Mouse (Mus musculus): ENCODE measurements at regions not wholly inside any gene's neighbourhood (a gene's known extent, or its start where the extent isn't known, plus 50 kb on each side); places are given as distances from the start of the nearest gene placed in this dataset.
"Not testable (repeated sequence)": the region's sequence is repeated elsewhere in the genome, so short reads cannot be mapped to it uniquely, and the experiment has no call there.

- not testable (repeated sequence) for H3K27me3 ChIP-seq (replicated peaks; ENCODE audit: control insufficient read depth, insufficient read depth, low read length); H3K9me3 ChIP-seq (ENCODE audit: control insufficient read depth, low read length); H3K9ac ChIP-seq (replicated peaks; ENCODE audit: low read depth, low read length); H3K36me3 ChIP-seq (ENCODE audit: control insufficient read depth, insufficient read depth); ATAC-seq; H3K4me3 ChIP-seq (replicated peaks; ENCODE audit: low read length); H3K4me2 ChIP-seq (ENCODE audit: low read length)
- 89% methylated on average over 2 of the region's 2 CpGs for WGBS
- H3K27ac ChIP-seq (ENCODE audit: low read length) = peak overlapping the region; percentile 79
- peaks cover 14% of the 10 kb centered on the region for H3K4me1 ChIP-seq (replicated peaks; ENCODE audit: control insufficient read depth, insufficient read depth, low read length)
Measured at GRCm38 (mm10) chr4:23982193-23982592, 514.1 kb upstream of the Mms22l start.

GRCm38 (mm10) chr4:23982790-23983451 lies 513.3 kb upstream of the Mms22l start:
- WGBS = 19% methylated on average over 13 of the region's 13 CpGs

DNA sequence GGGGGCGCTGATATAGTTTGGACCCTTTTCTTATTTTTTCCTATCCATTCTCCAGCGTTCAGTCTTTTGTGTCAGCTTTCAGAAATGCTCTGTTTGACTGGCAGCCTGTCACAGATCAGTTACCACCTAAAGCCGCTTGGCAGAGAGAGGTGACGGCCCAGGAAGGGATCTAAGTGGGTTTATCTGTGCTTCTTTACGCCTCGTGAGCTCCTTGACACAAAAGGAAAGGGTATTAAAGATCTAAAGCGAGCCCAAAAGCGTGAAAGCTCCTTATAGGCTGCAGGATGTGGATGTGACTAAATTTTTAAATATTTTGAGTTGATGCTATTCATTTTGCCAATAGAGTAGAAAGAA lies 512.8 kb upstream of the Mms22l start:
- Histone ChIP-seq H3K4me1 (replicated peaks; ENCODE audit: control insufficient read depth, insufficient read depth, low read length) (peaks cover 14% of the 10 kb centered on the region), H3K4me2 (ENCODE audit: low read length) (peak overlapping the region; percentile 43), H3K27me3 (replicated peaks; ENCODE audit: control insufficient read depth, insufficient read depth, low read length) (no peaks in the 10 kb centered on the region), H3K9ac (replicated peaks; ENCODE audit: low read depth, low read length) (peak overlapping the region; percentile 48), H3K4me3 (replicated peaks; ENCODE audit: low read length) (peak overlapping the region; percentile 21), H3K27ac (ENCODE audit: low read length) (peak overlapping the region; percentile 79), H3K9me3 (ENCODE audit: control insufficient read depth, low read length) (no peaks in the 10 kb centered on the region), H3K36me3 (ENCODE audit: control insufficient read depth, insufficient read depth) (no peaks in the 10 kb centered on the region)
- ATAC-seq = peak; percentile 86
- WGBS = 2% methylated on average over 8 of the region's 8 CpGs

More at GRCm38 (mm10) chr4:23982790-23983451, 513.3 kb upstream of the Mms22l start:
- peak overlapping the region; percentile 21 for H3K4me3 ChIP-seq (replicated peaks; ENCODE audit: low read length)
- peak overlapping the region; percentile 43 for H3K4me2 ChIP-seq (ENCODE audit: low read length)
- H3K27me3 ChIP-seq (replicated peaks; ENCODE audit: control insufficient read depth, insufficient read depth, low read length) = no peaks in the 10 kb centered on the region
- H3K4me1 ChIP-seq (replicated peaks; ENCODE audit: control insufficient read depth, insufficient read depth, low read length) = peaks cover 14% of the 10 kb centered on the region
- H3K27ac ChIP-seq (ENCODE audit: low read length) = peak overlapping the region; percentile 79
- peak overlapping the region; percentile 48 for H3K9ac ChIP-seq (replicated peaks; ENCODE audit: low read depth, low read length)
- H3K9me3 ChIP-seq (ENCODE audit: control insufficient read depth, low read length) = no peaks in the 10 kb centered on the region
- peak; percentile 96 for ATAC-seq
- no peaks in the 10 kb centered on the region for H3K36me3 ChIP-seq (ENCODE audit: control insufficient read depth, insufficient read depth)

DNA sequence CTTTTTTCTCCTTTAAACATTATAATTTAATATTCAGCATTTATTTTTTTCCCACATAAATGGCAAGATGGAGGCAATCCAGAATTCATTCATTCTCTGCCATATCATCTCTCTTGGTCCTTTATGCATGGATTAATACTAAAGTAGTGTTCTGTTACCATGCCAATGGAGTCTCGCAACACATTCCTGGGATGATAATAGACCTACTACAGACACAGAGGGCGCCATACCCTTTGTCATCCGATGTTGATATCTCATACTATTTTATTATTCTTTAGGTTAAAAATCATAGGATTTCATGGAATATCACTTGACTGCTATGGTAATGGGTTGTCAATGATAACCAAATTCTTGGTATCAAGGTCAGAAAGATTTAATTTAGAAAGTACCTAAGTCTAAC lies 512.2 kb upstream of the Mms22l start:
- H3K4me3 ChIP-seq (replicated peaks; ENCODE audit: low read length) = no peak overlapping the region
- no peaks in the 10 kb centered on the region for H3K9me3 ChIP-seq (ENCODE audit: control insufficient read depth, low read length)
- H3K4me2 ChIP-seq (ENCODE audit: low read length) = no peak overlapping the region
- no peaks in the 10 kb centered on the region for H3K27me3 ChIP-seq (replicated peaks; ENCODE audit: control insufficient read depth, insufficient read depth, low read length)
- WGBS = 57% methylated on average over 3 of the region's 3 CpGs
- H3K4me1 ChIP-seq (replicated peaks; ENCODE audit: control insufficient read depth, insufficient read depth, low read length) = peaks cover 14% of the 10 kb centered on the region
- H3K36me3 ChIP-seq (ENCODE audit: control insufficient read depth, insufficient read depth) = no peaks in the 10 kb centered on the region
- H3K27ac ChIP-seq (ENCODE audit: low read length) = peak overlapping the region; percentile 25; the same call in 1 of the 2 replicates
- ATAC-seq = no peak
- H3K9ac ChIP-seq (replicated peaks; ENCODE audit: low read depth, low read length) = no peak overlapping the region

DNA sequence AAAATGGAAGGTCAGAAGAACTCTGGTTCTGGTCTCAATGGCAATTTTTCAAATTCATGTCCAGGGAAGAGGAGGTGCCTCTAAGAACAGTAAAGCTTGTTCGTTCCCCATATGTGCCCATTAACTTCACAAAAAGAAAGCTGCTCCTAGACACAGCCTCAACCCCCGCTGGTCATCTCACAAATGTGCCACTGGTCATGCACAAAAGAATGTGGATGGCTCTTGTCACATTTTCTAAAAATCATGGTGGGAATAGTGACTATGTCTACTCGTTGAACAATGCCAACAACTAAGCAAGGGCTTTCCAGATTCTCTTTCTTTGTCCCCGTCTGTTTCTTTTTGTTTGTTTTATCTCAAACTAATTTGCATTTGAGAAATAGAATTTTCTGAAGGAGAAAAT lies 510.3 kb upstream of the Mms22l start:
- WGBS = 24% methylated on average over 4 of the region's 4 CpGs
- H3K9me3 ChIP-seq (ENCODE audit: control insufficient read depth, low read length) = no peaks in the 10 kb centered on the region
- ATAC-seq = no peak
- no peak overlapping the region for H3K27ac ChIP-seq (ENCODE audit: low read length)
- H3K4me3 ChIP-seq (replicated peaks; ENCODE audit: low read length) = no peak overlapping the region
- no peaks in the 10 kb centered on the region for H3K36me3 ChIP-seq (ENCODE audit: control insufficient read depth, insufficient read depth)
- H3K4me1 ChIP-seq (replicated peaks; ENCODE audit: control insufficient read depth, insufficient read depth, low read length) = peaks cover 14% of the 10 kb centered on the region
- H3K27me3 ChIP-seq (replicated peaks; ENCODE audit: control insufficient read depth, insufficient read depth, low read length) = no peaks in the 10 kb centered on the region
- no peak overlapping the region for H3K9ac ChIP-seq (replicated peaks; ENCODE audit: low read depth, low read length)
- no peak overlapping the region for H3K4me2 ChIP-seq (ENCODE audit: low read length)

DNA sequence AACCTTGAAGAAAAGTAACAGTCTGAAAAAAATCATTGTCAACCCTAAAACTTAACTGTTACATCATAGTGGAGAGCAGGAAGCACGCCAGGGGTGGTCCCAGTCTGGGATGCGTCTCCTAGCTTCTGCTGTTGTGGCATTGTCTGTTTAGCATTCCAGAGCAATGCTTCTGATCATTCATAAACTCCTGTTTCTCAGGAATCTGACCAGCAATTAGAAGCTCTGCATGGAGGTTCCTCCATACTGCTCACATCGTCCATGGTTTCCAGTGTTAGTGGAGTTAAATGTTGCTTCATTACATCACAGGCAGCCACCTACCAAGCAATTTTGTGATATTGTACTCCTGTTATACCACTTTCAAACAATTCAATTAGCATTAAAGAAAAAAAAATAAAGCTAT lies 502.4 kb upstream of the Mms22l start:
- Histone ChIP-seq H3K4me3 (replicated peaks; ENCODE audit: low read length) (no peak overlapping the region), H3K4me2 (ENCODE audit: low read length) (no peak overlapping the region), H3K27ac (ENCODE audit: low read length) (no peak overlapping the region), H3K4me1 (replicated peaks; ENCODE audit: control insufficient read depth, insufficient read depth, low read length) (peaks cover 8% of the 10 kb centered on the region), H3K9ac (replicated peaks; ENCODE audit: low read depth, low read length) (no peak overlapping the region), H3K36me3 (ENCODE audit: control insufficient read depth, insufficient read depth) (no peaks in the 10 kb centered on the region), H3K27me3 (replicated peaks; ENCODE audit: control insufficient read depth, insufficient read depth, low read length) (no peaks in the 10 kb centered on the region), H3K9me3 (ENCODE audit: control insufficient read depth, low read length) (no peaks in the 10 kb centered on the region)
- WGBS = 13% methylated on average over 3 of the region's 3 CpGs
- ATAC-seq = peak; percentile 38; the same call in 1 of the 2 replicates

DNA sequence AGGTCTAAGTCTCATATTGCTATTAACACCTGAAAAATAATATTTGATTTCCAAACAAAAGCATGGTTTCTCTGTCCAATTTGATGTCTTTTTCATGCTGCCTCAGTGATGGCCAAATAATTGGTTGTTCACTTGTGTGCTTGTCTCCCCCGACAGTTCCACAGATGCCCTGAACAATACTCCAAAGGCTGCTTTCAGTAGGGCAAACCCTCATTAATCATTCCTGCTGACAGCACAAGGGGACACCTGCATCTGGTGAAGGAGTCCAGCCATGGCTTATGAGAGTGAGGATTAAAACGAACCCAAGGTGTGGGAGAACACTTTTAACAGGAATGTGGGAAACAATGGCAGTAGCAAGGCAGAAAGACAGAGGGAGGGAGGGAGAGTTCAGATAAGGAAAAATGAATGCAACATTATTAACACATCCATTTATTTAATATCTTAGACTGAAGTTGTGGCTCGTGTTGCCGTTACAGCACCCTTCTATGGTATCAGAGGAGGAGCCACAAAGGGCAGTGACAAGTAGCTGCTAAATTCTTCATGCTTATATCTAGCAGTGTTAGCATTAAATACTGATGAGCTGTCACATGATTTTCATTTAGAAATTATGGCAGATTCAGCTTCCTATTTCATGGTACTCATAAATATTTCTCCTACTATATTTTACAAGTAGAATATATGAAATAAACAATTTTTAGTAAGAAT lies 501.8 kb upstream of the Mms22l start:
- no peak overlapping the region for H3K9ac ChIP-seq (replicated peaks; ENCODE audit: low read depth, low read length)
- H3K27me3 ChIP-seq (replicated peaks; ENCODE audit: control insufficient read depth, insufficient read depth, low read length) = no peaks in the 10 kb centered on the region
- WGBS = 5% methylated on average over 4 of the region's 4 CpGs
- H3K4me1 ChIP-seq (replicated peaks; ENCODE audit: control insufficient read depth, insufficient read depth, low read length) = peaks cover 8% of the 10 kb centered on the region
- ATAC-seq = peak; percentile 83
- H3K4me3 ChIP-seq (replicated peaks; ENCODE audit: low read length) = no peak overlapping the region
- H3K36me3 ChIP-seq (ENCODE audit: control insufficient read depth, insufficient read depth) = no peaks in the 10 kb centered on the region
- peak overlapping the region; percentile 41; the same call in 1 of the 2 replicates for H3K27ac ChIP-seq (ENCODE audit: low read length)
- H3K9me3 ChIP-seq (ENCODE audit: control insufficient read depth, low read length) = no peaks in the 10 kb centered on the region
- H3K4me2 ChIP-seq (ENCODE audit: low read length) = 0 out of 2 replicates have a peak overlapping the region, but pooled peaks have one; percentile 11

DNA sequence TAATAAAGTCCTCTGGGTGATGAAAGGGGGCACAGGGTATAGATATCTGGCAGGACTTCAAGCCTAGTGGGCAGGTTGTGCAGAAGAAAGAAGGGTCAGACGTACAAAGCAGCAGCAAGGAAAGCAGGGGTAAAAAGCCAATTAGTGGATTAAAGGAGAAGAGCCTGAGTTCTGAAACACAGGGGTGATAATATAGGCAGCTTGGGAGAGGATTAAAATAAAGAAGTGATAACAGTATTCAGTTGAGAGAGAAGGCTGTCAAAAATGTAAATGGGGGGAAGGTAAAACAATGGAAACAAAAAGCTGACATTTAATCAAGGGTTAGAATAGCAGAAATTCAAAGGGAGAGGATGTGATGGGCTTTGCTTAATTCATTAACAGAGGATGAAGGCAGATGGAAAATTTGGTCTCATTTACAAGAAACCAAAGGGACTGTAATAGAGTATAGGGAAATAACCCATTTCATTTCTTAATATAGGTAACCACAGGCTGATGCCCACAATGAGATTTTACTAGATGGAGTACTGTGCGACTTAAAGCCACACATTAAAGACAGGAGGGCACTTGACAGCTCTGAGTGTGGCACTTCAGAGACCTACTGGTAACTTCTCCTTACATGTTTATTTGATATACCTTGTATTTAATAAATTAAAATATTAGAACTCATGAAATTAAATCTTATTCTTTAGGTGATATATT lies 489.8 kb upstream of the Mms22l start:
- ATAC-seq = peak; percentile 55
- no peak overlapping the region for H3K27ac ChIP-seq (ENCODE audit: low read length)
- no peak overlapping the region for H3K4me3 ChIP-seq (replicated peaks; ENCODE audit: low read length)
- WGBS = 4% methylated on average over 2 of the region's 2 CpGs
- no peaks in the 10 kb centered on the region for H3K36me3 ChIP-seq (ENCODE audit: control insufficient read depth, insufficient read depth)
- H3K4me1 ChIP-seq (replicated peaks; ENCODE audit: control insufficient read depth, insufficient read depth, low read length) = peaks cover 3% of the 10 kb centered on the region; the same call in 1 of the 2 replicates
- no peak overlapping the region for H3K4me2 ChIP-seq (ENCODE audit: low read length)
- no peak overlapping the region for H3K9ac ChIP-seq (replicated peaks; ENCODE audit: low read depth, low read length)
- H3K9me3 ChIP-seq (ENCODE audit: control insufficient read depth, low read length) = no peaks in the 10 kb centered on the region
- no peaks in the 10 kb centered on the region for H3K27me3 ChIP-seq (replicated peaks; ENCODE audit: control insufficient read depth, insufficient read depth, low read length)
